Mouse (Mus musculus): ENCODE results near the gene Cpeb3. TPM values are rescaled to one million over a fixed set of nuclear protein-coding genes. Genes with fewer than 3 reads are reported as not detected.

Cpeb3 gene
- total RNA-seq, 1 experiment: 1.8 TPM

DNA sequence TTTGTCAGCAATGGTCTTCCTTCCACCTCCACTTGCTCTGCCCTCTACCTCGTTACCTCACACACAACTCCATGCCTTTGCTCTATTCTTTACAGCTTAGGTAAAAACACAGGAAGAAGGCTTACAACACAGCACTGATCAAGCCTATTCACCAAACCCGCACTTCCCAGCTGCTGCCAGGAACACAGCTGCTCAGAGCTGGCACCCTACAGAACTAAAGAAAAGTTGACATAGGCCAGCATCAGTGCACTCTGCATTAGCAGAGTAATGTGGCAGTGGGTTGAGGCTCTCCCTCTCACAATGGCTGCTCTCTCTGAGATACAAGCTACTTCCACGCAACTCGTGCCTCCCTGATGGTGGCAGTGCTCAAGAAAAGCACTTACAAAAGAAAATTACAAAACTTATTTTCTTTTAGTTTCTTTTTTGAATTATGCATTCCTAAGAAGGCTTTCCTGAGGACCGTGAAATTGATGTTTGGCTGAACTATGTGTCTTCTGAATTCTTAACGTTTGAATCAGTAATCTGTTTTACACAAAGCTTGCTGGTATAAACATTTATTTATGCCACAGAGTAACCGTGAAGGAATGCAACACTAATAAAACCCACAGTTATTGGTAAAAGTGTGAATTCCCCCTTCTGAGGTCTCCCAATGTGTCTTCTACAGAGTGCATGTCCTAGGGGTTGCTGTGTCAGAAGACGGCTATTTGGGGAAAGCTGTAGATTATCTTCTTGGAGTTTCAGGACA, 151.1 kb downstream of the Cpeb3 start:
- in situ Hi-C loops (cut with MboI; ENCODE audit: low sequenced_read_pairs in 2 of 2, unreplicated experiment in 2 of 2): loop anchor here in 1 of 2 experiments (25.0 kb wide), 1 partner anchor 205 kb away; no protein-coding TSS in a partner anchor
- no peak overlapping the region for H3K27ac ChIP-seq (ENCODE audit: insufficient read depth, low read depth, low read length, poor library complexity, severe bottlenecking)

DNA sequence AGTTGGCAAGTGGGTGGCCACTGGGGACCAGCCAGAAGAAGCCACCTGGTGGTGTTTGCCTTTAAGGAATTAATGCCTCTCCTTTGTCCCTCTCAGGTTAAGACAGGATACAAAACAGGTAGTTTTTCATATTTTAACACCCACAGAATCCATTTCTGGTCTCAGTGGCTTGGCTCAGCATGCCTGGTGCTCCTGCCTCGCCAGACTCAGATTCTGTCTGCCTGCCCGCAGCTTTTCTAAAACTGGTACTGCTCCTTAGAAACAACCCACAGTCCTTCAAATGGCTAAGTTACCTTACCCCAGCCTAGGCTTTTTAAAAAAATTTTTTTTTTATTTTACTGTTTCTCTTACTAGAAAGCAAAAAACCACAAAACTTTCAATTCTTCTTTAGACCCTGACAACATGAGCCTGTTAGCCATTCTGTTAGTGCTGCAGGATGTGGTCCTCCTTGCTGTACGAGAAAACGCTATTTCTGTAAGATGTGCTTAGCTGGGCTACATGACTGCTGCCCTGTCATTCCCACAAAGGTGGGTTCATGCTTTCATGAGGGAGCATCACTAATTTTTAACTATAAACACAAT, 152.3 kb downstream of the Cpeb3 start:
- Histone ChIP-seq H3K4me3 (ENCODE audit: insufficient read depth in 1 of 2, low read depth in 1 of 2, low read length in 2 of 2, poor library complexity in 1 of 2, severe bottlenecking in 1 of 2) (no peak overlapping the region), H3K36me3 (ENCODE audit: control insufficient read depth, insufficient read depth, low read length, poor library complexity, severe bottlenecking) (no peaks in the 10 kb centered on the region), H3K9ac (ENCODE audit: insufficient read depth, low read depth, low read length, poor library complexity, severe bottlenecking) (no peak overlapping the region), H3K9me3 (ENCODE audit: control insufficient read depth, insufficient read depth, low read depth, low read length) (no peaks in the 10 kb centered on the region), H3K27ac (ENCODE audit: insufficient read depth, low read depth, low read length, poor library complexity, severe bottlenecking) (no peak overlapping the region), H3K4me1 (ENCODE audit: control insufficient read depth in 2 of 2, insufficient read depth in 2 of 2, low read length in 2 of 2, poor library complexity in 1 of 2) (no peaks in the 10 kb centered on the region)
- TF ChIP-seq MAFK (IDR thresholded peaks at IDR 0.05; ENCODE audit: insufficient read depth, low read depth, low read length) (no peak), ZNF384 (IDR thresholded peaks at IDR 0.05; ENCODE audit: low read depth, low read length) (no peak), CHD2 (IDR thresholded peaks at IDR 0.05; ENCODE audit: low read depth, low read length) (no peak), ZC3H11A (IDR thresholded peaks at IDR 0.05; ENCODE audit: borderline replicate concordance, low read depth, low read length) (no peak), HCFC1 (IDR thresholded peaks at IDR 0.05; ENCODE audit: borderline replicate concordance, insufficient read depth, low read length) (no peak)
- in situ Hi-C loops (cut with MboI; ENCODE audit: low sequenced_read_pairs in 2 of 2, unreplicated experiment in 2 of 2): loop anchor here in 1 of 2 experiments (25.0 kb wide), 1 partner anchor 206 kb away; no protein-coding TSS in a partner anchor
- no peak for DNase-seq (ENCODE audit: low read depth, low spot score)

More for the DNA sequence above, 151.1 kb downstream of the Cpeb3 start:
- H3K9ac ChIP-seq (ENCODE audit: insufficient read depth, low read depth, low read length, poor library complexity, severe bottlenecking): no peak overlapping the region
- no peak overlapping the region for H3K4me3 ChIP-seq (ENCODE audit: insufficient read depth in 1 of 2, low read depth in 1 of 2, low read length in 2 of 2, poor library complexity in 1 of 2, severe bottlenecking in 1 of 2)
- no peaks in the 10 kb centered on the region for H3K36me3 ChIP-seq (ENCODE audit: control insufficient read depth, insufficient read depth, low read length, poor library complexity, severe bottlenecking)
- no peak for DNase-seq (ENCODE audit: low read depth, low spot score)
- no peaks in the 10 kb centered on the region for H3K9me3 ChIP-seq (ENCODE audit: control insufficient read depth, insufficient read depth, low read depth, low read length)
- H3K4me1 ChIP-seq (ENCODE audit: control insufficient read depth in 2 of 2, insufficient read depth in 2 of 2, low read length in 2 of 2, poor library complexity in 1 of 2): no peaks in the 10 kb centered on the region
- no peak for TF ChIP-seq ZNF384 (IDR thresholded peaks at IDR 0.05; ENCODE audit: low read depth, low read length)
- no peak for TF ChIP-seq CHD2 (IDR thresholded peaks at IDR 0.05; ENCODE audit: low read depth, low read length)
- TF ChIP-seq MAFK (IDR thresholded peaks at IDR 0.05; ENCODE audit: insufficient read depth, low read depth, low read length): no peak
- TF ChIP-seq ZC3H11A (IDR thresholded peaks at IDR 0.05; ENCODE audit: borderline replicate concordance, low read depth, low read length): no peak
- no peak for TF ChIP-seq HCFC1 (IDR thresholded peaks at IDR 0.05; ENCODE audit: borderline replicate concordance, insufficient read depth, low read length)

DNA sequence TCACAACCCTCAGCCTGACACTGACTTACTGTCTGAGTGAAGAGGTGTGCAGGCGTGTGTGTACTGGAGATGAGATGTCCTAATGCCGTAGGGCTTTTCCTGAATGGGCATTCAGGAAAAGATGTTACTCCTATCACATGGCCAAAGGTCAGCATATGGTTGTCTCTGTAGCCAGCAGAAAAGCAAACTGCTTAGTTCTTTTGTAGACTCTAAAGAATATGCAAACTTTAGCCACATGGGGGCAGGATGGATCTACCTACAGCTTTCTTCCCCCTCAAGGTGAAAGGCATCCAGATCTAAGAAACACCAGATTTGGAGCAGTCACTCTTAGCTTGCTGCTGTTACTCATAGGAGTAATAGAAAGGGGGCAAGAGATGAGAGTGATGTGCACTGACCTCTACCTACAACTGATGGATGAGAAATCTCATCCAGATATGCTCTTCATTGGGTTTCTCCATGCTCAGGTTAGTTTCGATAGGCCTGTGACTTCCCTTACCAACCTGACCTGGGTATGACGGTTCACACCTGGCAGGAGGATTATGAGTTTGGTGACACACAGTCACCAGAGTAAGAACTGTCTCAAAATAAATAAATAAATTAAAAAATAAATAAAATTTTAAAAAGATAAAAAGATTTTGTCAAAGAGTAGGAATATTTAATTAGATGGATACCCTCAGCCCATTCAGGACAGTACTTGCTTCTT, 157.6 kb downstream of the Cpeb3 start:
- DNase-seq (ENCODE audit: low read depth, low spot score): peak; percentile 52
- in situ Hi-C loops (cut with MboI; ENCODE audit: low sequenced_read_pairs in 2 of 2, unreplicated experiment in 2 of 2): loop anchor here in 1 of 2 experiments (25.0 kb wide), 1 partner anchor 212 kb away; no protein-coding TSS in a partner anchor
- no peak overlapping the region for H3K4me3 ChIP-seq (ENCODE audit: insufficient read depth in 1 of 2, low read depth in 1 of 2, low read length in 2 of 2, poor library complexity in 1 of 2, severe bottlenecking in 1 of 2)
- no peak overlapping the region for H3K27ac ChIP-seq (ENCODE audit: insufficient read depth, low read depth, low read length, poor library complexity, severe bottlenecking)
- TF ChIP-seq ZC3H11A (IDR thresholded peaks at IDR 0.05; ENCODE audit: borderline replicate concordance, low read depth, low read length): peak; percentile 93
- TF ChIP-seq HCFC1 (IDR thresholded peaks at IDR 0.05; ENCODE audit: borderline replicate concordance, insufficient read depth, low read length): no peak
- H3K9ac ChIP-seq (ENCODE audit: insufficient read depth, low read depth, low read length, poor library complexity, severe bottlenecking): no peak overlapping the region
- H3K36me3 ChIP-seq (ENCODE audit: control insufficient read depth, insufficient read depth, low read length, poor library complexity, severe bottlenecking): no peaks in the 10 kb centered on the region
- no peaks in the 10 kb centered on the region for H3K4me1 ChIP-seq (ENCODE audit: control insufficient read depth in 2 of 2, insufficient read depth in 2 of 2, low read length in 2 of 2, poor library complexity in 1 of 2)
- no peaks in the 10 kb centered on the region for H3K9me3 ChIP-seq (ENCODE audit: control insufficient read depth, insufficient read depth, low read depth, low read length)

DNA sequence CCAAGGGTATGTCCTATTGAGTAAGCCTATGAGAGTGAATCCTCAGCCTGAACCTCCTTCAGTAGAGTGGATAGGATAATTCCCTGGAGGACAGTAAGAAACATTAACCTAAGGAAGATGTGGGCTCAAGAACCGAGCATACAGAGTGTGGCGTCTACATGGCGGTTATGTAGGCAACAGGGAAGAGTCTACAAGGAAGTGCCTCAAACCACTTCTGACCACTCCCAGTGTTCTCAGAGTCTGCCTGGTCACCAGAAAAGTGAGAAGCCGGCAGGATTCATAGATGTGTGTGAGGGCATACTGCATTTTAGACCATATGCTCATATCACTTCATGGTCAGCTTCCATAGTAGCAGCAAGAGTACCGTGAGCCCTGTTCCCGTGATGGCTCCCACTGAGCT, 159.9 kb downstream of the Cpeb3 start:
- no peak for DNase-seq (ENCODE audit: low read depth, low spot score)
- Histone ChIP-seq H3K4me3 (ENCODE audit: insufficient read depth in 1 of 2, low read depth in 1 of 2, low read length in 2 of 2, poor library complexity in 1 of 2, severe bottlenecking in 1 of 2) (no peak overlapping the region), H3K9ac (ENCODE audit: insufficient read depth, low read depth, low read length, poor library complexity, severe bottlenecking) (no peak overlapping the region), H3K4me1 (ENCODE audit: control insufficient read depth in 2 of 2, insufficient read depth in 2 of 2, low read length in 2 of 2, poor library complexity in 1 of 2) (no peaks in the 10 kb centered on the region), H3K9me3 (ENCODE audit: control insufficient read depth, insufficient read depth, low read depth, low read length) (no peaks in the 10 kb centered on the region), H3K36me3 (ENCODE audit: control insufficient read depth, insufficient read depth, low read length, poor library complexity, severe bottlenecking) (no peaks in the 10 kb centered on the region), H3K27ac (ENCODE audit: insufficient read depth, low read depth, low read length, poor library complexity, severe bottlenecking) (no peak overlapping the region)
- in situ Hi-C loops (cut with MboI; ENCODE audit: low sequenced_read_pairs in 2 of 2, unreplicated experiment in 2 of 2): loop anchor here in 1 of 2 experiments (10.0 kb wide), 1 partner anchor 216 kb away; no protein-coding TSS in a partner anchor
- TF ChIP-seq HCFC1 (IDR thresholded peaks at IDR 0.05; ENCODE audit: borderline replicate concordance, insufficient read depth, low read length) (no peak), ZNF384 (IDR thresholded peaks at IDR 0.05; ENCODE audit: low read depth, low read length) (no peak), MAFK (IDR thresholded peaks at IDR 0.05; ENCODE audit: insufficient read depth, low read depth, low read length) (no peak), CHD2 (IDR thresholded peaks at IDR 0.05; ENCODE audit: low read depth, low read length) (no peak), ZC3H11A (IDR thresholded peaks at IDR 0.05; ENCODE audit: borderline replicate concordance, low read depth, low read length) (no peak)

Data from ES-E14 (cell line).